Mouse (Mus musculus) myocyte (in vitro differentiated cells): ENCODE data around the gene Cryz. TPM values are rescaled to one million over a fixed set of nuclear protein-coding genes. Genes with fewer than 3 reads are reported as not detected.
"Not testable (repeated sequence)": the region's sequence is repeated elsewhere in the genome, so short reads cannot be mapped to it uniquely, and the experiment has no call there.

Experiments
- H3K27me3 ChIP-seq: one replicate; pipeline ENCODE4 v1.6.1; 2011; ENCODE audit not compliant: control insufficient read depth, insufficient read depth, insufficient read length
- H3K36me3 ChIP-seq: one replicate; pipeline ENCODE4 v1.6.1; 2011; ENCODE audit not compliant: control insufficient read depth, insufficient read depth
- H3K4me2 ChIP-seq: one replicate; pipeline ENCODE4 v1.6.1; 2011; ENCODE audit warnings: low read depth, control low read depth
- H3K4me3 ChIP-seq: one replicate; pipeline ENCODE4 v1.5.1; 2011; ENCODE audit warnings: mild to moderate bottlenecking, control low read depth, moderate library complexity
- H3K79me2 ChIP-seq: one replicate; pipeline ENCODE4 v1.6.1; 2011; ENCODE audit not compliant: control insufficient read depth, insufficient read depth
- H3ac ChIP-seq: one replicate; pipeline ENCODE4 v1.6.1; 2011; ENCODE audit not compliant: control insufficient read depth, insufficient read length
- CEBPB ChIP-seq: IDR thresholded peaks from 2 replicates; pipeline ENCODE4 v1.6.1; 2011; ENCODE audit warnings: mild to moderate bottlenecking, moderate library complexity; ENCODE audit not compliant: poor library complexity, insufficient read depth, severe bottlenecking
- E2F4 ChIP-seq: IDR thresholded peaks from one replicate; pipeline ENCODE4 v1.6.1; 2011; ENCODE audit warnings: mild to moderate bottlenecking, control low read depth, moderate library complexity; ENCODE audit not compliant: insufficient read depth
- MAX ChIP-seq: IDR thresholded peaks from one replicate; pipeline ENCODE4 v1.6.1; 2011; ENCODE audit warnings: low read depth, mild to moderate bottlenecking, control low read depth
- MYOD1 ChIP-seq, 3 experiments: IDR thresholded peaks; one replicate each; pipeline ENCODE4 v1.6.1; 2011; ENCODE audit warnings: control low read depth in 2 of 3, low read depth in 2 of 3, mild to moderate bottlenecking in 2 of 3, moderate library complexity in 1 of 3; ENCODE audit not compliant: insufficient read length in 2 of 3, control insufficient read depth in 1 of 3
- MYOG ChIP-seq, 3 experiments: IDR thresholded peaks; one replicate each; pipeline ENCODE4 v1.6.1; 2011; ENCODE audit warnings: control low read depth in 2 of 3, low read depth in 2 of 3, mild to moderate bottlenecking in 2 of 3; ENCODE audit not compliant: insufficient read length in 2 of 3, control insufficient read depth in 1 of 3, insufficient read depth in 1 of 3
- POLR2A ChIP-seq: IDR thresholded peaks from one replicate; pipeline ENCODE4 v1.6.1; 2011; ENCODE audit warnings: low read depth, mild to moderate bottlenecking, control low read depth, moderate library complexity; ENCODE audit not compliant: insufficient read length
- POLR2AphosphoS2 ChIP-seq: IDR thresholded peaks from one replicate; pipeline ENCODE4 v1.6.1; 2011; ENCODE audit warnings: low read depth, control low read depth; ENCODE audit not compliant: insufficient read length
- REST ChIP-seq: IDR thresholded peaks from one replicate; pipeline ENCODE4 v1.6.1; 2011; ENCODE audit warnings: mild to moderate bottlenecking, control low read depth, moderate library complexity; ENCODE audit not compliant: insufficient read depth, insufficient read length
- SRF ChIP-seq: IDR thresholded peaks from one replicate; pipeline ENCODE4 v1.6.1; 2011; ENCODE audit warnings: low read depth; ENCODE audit not compliant: control insufficient read depth, insufficient read length
- TCF12 ChIP-seq: IDR thresholded peaks from one replicate; pipeline ENCODE4 v1.6.1; 2011; ENCODE audit warnings: mild to moderate bottlenecking, control low read depth; ENCODE audit not compliant: poor library complexity, insufficient read depth, severe bottlenecking
- TCF3 ChIP-seq: IDR thresholded peaks from one replicate; pipeline ENCODE4 v1.6.1; 2011; ENCODE audit warnings: low read depth, control low read depth; ENCODE audit not compliant: insufficient read length
- USF1 ChIP-seq: IDR thresholded peaks from one replicate; pipeline ENCODE4 v1.6.1; 2011; ENCODE audit warnings: low read depth, mild to moderate bottlenecking, control low read depth, moderate library complexity
- polyA plus RNA-seq: library from polyadenylated mRNA; unstranded; fragments of >200 nt; fragmentation: generic; extraction: Trizol; gene quantifications from one replicate; pipeline ENCODE4 v1.2.1, GENCODE M21; 2012; ENCODE audit warnings: missing spikeins

Cryz gene
- polyA plus RNA-seq, 1 experiment, result 20.0 TPM

- Histone ChIP-seq H3K4me3 (no peak overlapping the region), H3K27me3 (no peaks in the 10 kb centered on the region), H3ac (no peak overlapping the region), H3K79me2 (no peaks in the 10 kb centered on the region), H3K4me2 (no peak overlapping the region), H3K36me3 (no peaks in the 10 kb centered on the region)
- TF ChIP-seq POLR2AphosphoS2, result no peak
- no peak for TF ChIP-seq POLR2A
- TF ChIP-seq TCF3, result no peak
Observed at GRCm38 (mm10) chr3:154628284-154628683, 31.8 kb downstream of the Cryz start.

- not testable (repeated sequence) for H3K36me3 ChIP-seq, H3K4me2 ChIP-seq, H3K79me2 ChIP-seq, H3ac ChIP-seq, H3K27me3 ChIP-seq, H3K4me3 ChIP-seq
Observed at GRCm38 (mm10) chr3:154631281-154631680, 34.8 kb downstream of the Cryz start.

DNA sequence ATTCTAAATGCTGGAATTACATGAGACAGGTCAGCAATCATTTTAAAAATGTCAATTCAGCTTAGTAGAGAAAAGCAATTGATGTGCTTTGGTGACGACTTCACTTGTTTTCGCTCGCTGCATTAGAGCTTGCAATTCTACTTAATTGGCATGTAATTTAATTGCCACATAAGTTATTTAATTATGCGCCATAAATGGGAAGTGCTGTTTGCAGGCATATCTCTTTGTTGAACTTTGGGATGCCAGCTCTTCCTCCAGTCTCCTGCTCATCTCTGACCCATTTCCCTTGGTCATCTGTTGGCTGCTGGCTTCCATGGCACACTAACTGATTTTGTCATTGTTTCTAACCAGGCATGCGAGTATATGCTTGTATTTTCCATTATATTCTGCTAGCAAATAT is 36.6 kb downstream of the Cryz start:
- Histone ChIP-seq H3K4me2 (no peak overlapping the region), H3K79me2 (no peaks in the 10 kb centered on the region), H3ac (no peak overlapping the region), H3K27me3 (no peaks in the 10 kb centered on the region), H3K4me3 (no peak overlapping the region), H3K36me3 (no peaks in the 10 kb centered on the region)
- no peak for TF ChIP-seq POLR2AphosphoS2
- TF ChIP-seq MYOD1 (IDR thresholded peaks at IDR 0.05; ENCODE audit: control insufficient read depth in 1 of 3, insufficient read length in 2 of 3, low read depth in 2 of 3), result no peak
- no peak for TF ChIP-seq MAX
- no peak for TF ChIP-seq E2F4
- TF ChIP-seq TCF12, result no peak
- no peak for TF ChIP-seq USF1
- TF ChIP-seq REST, result no peak
- TF ChIP-seq CEBPB, result no peak
- TF ChIP-seq TCF3, result no peak
- TF ChIP-seq SRF, result no peak
- TF ChIP-seq MYOG (IDR thresholded peaks at IDR 0.05; ENCODE audit: control insufficient read depth in 1 of 3, insufficient read depth in 1 of 3, insufficient read length in 2 of 3, low read depth in 2 of 3), result no peak
- no peak for TF ChIP-seq POLR2A

DNA sequence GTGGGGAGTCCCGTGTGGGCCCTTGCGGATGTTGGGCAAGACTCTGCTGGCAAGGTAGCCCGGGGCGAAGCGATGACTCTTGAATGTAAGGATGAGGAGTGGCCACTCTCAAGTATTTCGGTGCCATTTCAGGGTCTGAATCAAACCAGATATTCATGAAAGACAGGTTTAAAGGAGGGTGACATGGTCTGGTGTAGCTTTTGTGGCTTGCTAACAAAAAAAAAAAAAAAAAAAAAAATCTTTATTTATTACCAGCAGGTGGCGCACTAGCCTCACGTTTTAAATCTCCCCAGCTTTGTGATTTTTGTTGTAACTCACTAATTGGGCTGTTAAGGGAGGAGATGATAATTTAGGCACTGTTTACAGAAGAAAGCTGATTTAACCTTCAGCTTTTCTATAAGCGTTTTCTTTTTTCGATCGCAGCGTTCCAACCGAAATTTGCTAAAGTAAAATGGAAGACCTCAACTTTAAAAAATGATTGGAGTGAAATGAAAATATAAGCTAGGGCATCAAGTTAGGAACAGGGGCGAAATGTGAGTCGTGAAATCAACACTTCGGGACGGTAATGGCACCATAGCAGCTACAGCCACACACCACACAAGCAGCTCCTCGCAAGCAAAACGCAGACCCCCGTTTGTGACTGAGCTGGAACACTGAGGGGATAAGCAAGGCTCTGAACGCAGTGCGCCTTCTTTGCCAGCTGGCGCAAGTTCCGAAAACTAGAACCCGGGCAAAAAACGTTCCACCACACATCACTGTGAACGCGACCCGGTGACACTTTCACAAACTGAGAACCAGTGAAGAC is 50.3 kb downstream of the Cryz start:
- no peak for TF ChIP-seq E2F4
- no peak for TF ChIP-seq TCF12
- TF ChIP-seq MYOD1 (IDR thresholded peaks at IDR 0.05; ENCODE audit: control insufficient read depth in 1 of 3, insufficient read length in 2 of 3, low read depth in 2 of 3), result no peak
- TF ChIP-seq TCF3, result no peak
- no peak for TF ChIP-seq POLR2AphosphoS2
- no peak for TF ChIP-seq MAX
- TF ChIP-seq SRF, result no peak
- no peak for TF ChIP-seq USF1
- TF ChIP-seq CEBPB, result no peak
- no peak for TF ChIP-seq MYOG (IDR thresholded peaks at IDR 0.05; ENCODE audit: control insufficient read depth in 1 of 3, insufficient read depth in 1 of 3, insufficient read length in 2 of 3, low read depth in 2 of 3)
- TF ChIP-seq POLR2A, result no peak
- no peak for TF ChIP-seq REST
- H3K4me3 ChIP-seq, result peak overlapping the region; percentile 18

DNA sequence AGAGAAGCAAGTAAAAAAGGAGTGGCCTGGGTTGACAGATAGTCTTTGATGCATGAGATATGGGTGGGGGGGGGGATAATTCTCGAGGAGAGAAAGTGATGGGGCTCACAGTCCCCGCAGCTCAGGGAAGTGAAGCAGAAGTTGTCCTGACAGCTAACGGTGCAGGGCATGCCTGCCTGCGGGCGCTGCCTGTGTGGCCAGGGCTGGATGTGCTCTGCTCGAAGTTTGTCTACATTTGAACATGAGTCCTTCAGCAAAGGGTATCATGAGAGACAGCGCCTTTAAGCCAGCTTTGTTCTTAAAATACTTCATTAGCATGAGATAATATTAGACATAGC is 50.9 kb downstream of the Cryz start:
- no peaks in the 10 kb centered on the region for H3K27me3 ChIP-seq
- no peaks in the 10 kb centered on the region for H3K79me2 ChIP-seq
- TF ChIP-seq MAX (no peak), MYOD1 (IDR thresholded peaks at IDR 0.05; ENCODE audit: control insufficient read depth in 1 of 3, insufficient read length in 2 of 3, low read depth in 2 of 3) (no peak), E2F4 (no peak), SRF (no peak)
- H3ac ChIP-seq, result no peak overlapping the region
- H3K36me3 ChIP-seq, result no peaks in the 10 kb centered on the region
- peak overlapping the region; percentile 95 for H3K4me2 ChIP-seq
- H3K4me3 ChIP-seq, result peak overlapping the region; percentile 18

More for the DNA sequence above, 50.3 kb downstream of the Cryz start:
- no peak overlapping the region for H3ac ChIP-seq
- no peaks in the 10 kb centered on the region for H3K36me3 ChIP-seq
- H3K79me2 ChIP-seq, result no peaks in the 10 kb centered on the region
- H3K4me2 ChIP-seq, result peak overlapping the region; percentile 95
- no peaks in the 10 kb centered on the region for H3K27me3 ChIP-seq
